Mouse (Mus musculus): ENCODE measurements around the gene Rnf121.

GRCm38 (mm10) chr7:102006520-102006919, 58.7 kb downstream of the Rnf121 start:
- TF ChIP-seq CTCF (IDR thresholded peaks at IDR 0.05; ENCODE audit: control insufficient read depth, insufficient read depth, low read length): no peak
- no peak for TF ChIP-seq POLR2A (IDR thresholded peaks at IDR 0.05; ENCODE audit: borderline replicate concordance, control insufficient read depth, low read depth, low read length)

Data from bone marrow, adult 2 months (tissue).